Mouse (Mus musculus): ENCODE measurements around the gene Adh6b. TPM values are rescaled to one million over a fixed set of nuclear protein-coding genes. Genes with fewer than 3 reads are reported as not detected.

Adh6b gene
- polyA plus RNA-seq, 1 experiment: not detected

DNA sequence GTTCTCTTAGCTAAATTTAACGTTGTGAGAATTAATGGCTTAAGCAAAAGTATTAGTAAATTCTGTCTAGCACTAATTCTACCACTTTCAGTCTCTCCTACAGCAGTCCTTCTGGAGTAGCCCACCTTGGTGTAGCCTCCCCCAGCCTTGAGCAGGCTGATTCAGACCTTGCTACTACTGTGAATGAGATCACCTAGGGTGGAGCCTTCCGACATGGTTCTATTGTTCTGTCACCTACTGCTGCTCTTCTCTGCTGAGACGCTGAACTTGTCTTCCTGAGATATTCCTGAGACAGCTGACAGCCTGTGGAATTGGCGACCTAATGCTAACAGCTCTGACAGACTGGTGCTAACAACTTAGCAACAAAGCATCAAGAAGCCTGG is 37.1 kb upstream of the Adh6b start:
- no peaks in the 10 kb centered on the region for H3K79me2 ChIP-seq (ENCODE audit: control insufficient read depth, insufficient read depth)
- H3K27me3 ChIP-seq (ENCODE audit: control insufficient read depth, insufficient read depth, insufficient read length): no peaks in the 10 kb centered on the region
- no peak overlapping the region for H3ac ChIP-seq (ENCODE audit: control insufficient read depth, insufficient read length)
- TF ChIP-seq MYOD1 (IDR thresholded peaks at IDR 0.05; ENCODE audit: control insufficient read depth in 1 of 3, insufficient read length in 2 of 3, low read depth in 2 of 3): no peak
- no peak for TF ChIP-seq TCF3 (IDR thresholded peaks at IDR 0.05; ENCODE audit: insufficient read length, low read depth)
- no peak for TF ChIP-seq REST (IDR thresholded peaks at IDR 0.05; ENCODE audit: insufficient read depth, insufficient read length)
- no peak for TF ChIP-seq TCF12 (IDR thresholded peaks at IDR 0.05; ENCODE audit: insufficient read depth, poor library complexity, severe bottlenecking)
- no peak for TF ChIP-seq POLR2AphosphoS2 (IDR thresholded peaks at IDR 0.05; ENCODE audit: insufficient read length, low read depth)
- TF ChIP-seq CEBPB (IDR thresholded peaks at IDR 0.05; ENCODE audit: insufficient read depth, poor library complexity, severe bottlenecking): no peak
- no peak for TF ChIP-seq MAX (IDR thresholded peaks at IDR 0.05; ENCODE audit: low read depth)
- no peak for TF ChIP-seq E2F4 (IDR thresholded peaks at IDR 0.05; ENCODE audit: insufficient read depth)
- no peak for TF ChIP-seq POLR2A (IDR thresholded peaks at IDR 0.05; ENCODE audit: insufficient read length, low read depth)
- TF ChIP-seq USF1 (IDR thresholded peaks at IDR 0.05; ENCODE audit: low read depth): no peak
- TF ChIP-seq MYOG (IDR thresholded peaks at IDR 0.05; ENCODE audit: control insufficient read depth in 1 of 3, insufficient read depth in 1 of 3, insufficient read length in 2 of 3, low read depth in 2 of 3): no peak
- H3K36me3 ChIP-seq (ENCODE audit: control insufficient read depth, insufficient read depth): no peaks in the 10 kb centered on the region
- H3K4me2 ChIP-seq (ENCODE audit: low read depth): no peak overlapping the region
- H3K4me3 ChIP-seq: no peak overlapping the region

- H3K79me2 ChIP-seq (ENCODE audit: control insufficient read depth, insufficient read depth): no peaks in the 10 kb centered on the region
Observed at GRCm38 (mm10) chr3:138305486-138306289, 35.9 kb upstream of the Adh6b start.

DNA sequence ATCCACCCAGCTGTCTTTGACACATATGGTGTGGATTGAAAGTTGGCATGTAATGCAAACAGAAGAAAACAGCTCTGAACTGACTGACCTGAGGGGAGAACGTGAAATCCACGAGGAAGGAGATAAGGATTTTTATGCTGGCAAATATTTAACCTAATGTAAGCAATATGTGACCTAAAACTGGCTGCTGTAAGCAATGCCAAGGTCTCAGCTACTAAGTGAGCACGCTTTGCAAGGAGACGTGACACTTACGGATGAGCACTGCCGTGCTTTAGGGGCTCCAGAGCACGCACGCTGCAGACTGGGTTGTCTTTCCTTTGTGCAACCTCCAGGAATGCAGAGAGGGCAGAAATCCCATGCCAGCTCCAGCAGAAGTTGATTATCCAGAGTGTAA is 35.3 kb upstream of the Adh6b start:
- H3K4me3 ChIP-seq: no peak overlapping the region
- H3K36me3 ChIP-seq (ENCODE audit: control insufficient read depth, insufficient read depth): no peaks in the 10 kb centered on the region
- no peak overlapping the region for H3K4me2 ChIP-seq (ENCODE audit: low read depth)
- TF ChIP-seq SRF (IDR thresholded peaks at IDR 0.05; ENCODE audit: control insufficient read depth, insufficient read length, low read depth) (no peak), POLR2A (IDR thresholded peaks at IDR 0.05; ENCODE audit: insufficient read length, low read depth) (no peak), MAX (IDR thresholded peaks at IDR 0.05; ENCODE audit: low read depth) (no peak), E2F4 (IDR thresholded peaks at IDR 0.05; ENCODE audit: insufficient read depth) (no peak), POLR2AphosphoS2 (IDR thresholded peaks at IDR 0.05; ENCODE audit: insufficient read length, low read depth) (no peak), MYOD1 (IDR thresholded peaks at IDR 0.05; ENCODE audit: control insufficient read depth in 1 of 3, insufficient read length in 2 of 3, low read depth in 2 of 3) (no peak)
- no peaks in the 10 kb centered on the region for H3K27me3 ChIP-seq (ENCODE audit: control insufficient read depth, insufficient read depth, insufficient read length)
- H3ac ChIP-seq (ENCODE audit: control insufficient read depth, insufficient read length): no peak overlapping the region
- H3K79me2 ChIP-seq (ENCODE audit: control insufficient read depth, insufficient read depth): no peaks in the 10 kb centered on the region

More at GRCm38 (mm10) chr3:138305486-138306289, 35.9 kb upstream of the Adh6b start:
- no peak for TF ChIP-seq MYOD1 (IDR thresholded peaks at IDR 0.05; ENCODE audit: control insufficient read depth in 1 of 3, insufficient read length in 2 of 3, low read depth in 2 of 3)
- TF ChIP-seq CEBPB (IDR thresholded peaks at IDR 0.05; ENCODE audit: insufficient read depth, poor library complexity, severe bottlenecking): no peak
- Histone ChIP-seq H3K4me2 (ENCODE audit: low read depth) (no peak overlapping the region), H3K36me3 (ENCODE audit: control insufficient read depth, insufficient read depth) (no peaks in the 10 kb centered on the region), H3K4me3 (no peak overlapping the region), H3ac (ENCODE audit: control insufficient read depth, insufficient read length) (no peak overlapping the region), H3K27me3 (ENCODE audit: control insufficient read depth, insufficient read depth, insufficient read length) (no peaks in the 10 kb centered on the region)

DNA sequence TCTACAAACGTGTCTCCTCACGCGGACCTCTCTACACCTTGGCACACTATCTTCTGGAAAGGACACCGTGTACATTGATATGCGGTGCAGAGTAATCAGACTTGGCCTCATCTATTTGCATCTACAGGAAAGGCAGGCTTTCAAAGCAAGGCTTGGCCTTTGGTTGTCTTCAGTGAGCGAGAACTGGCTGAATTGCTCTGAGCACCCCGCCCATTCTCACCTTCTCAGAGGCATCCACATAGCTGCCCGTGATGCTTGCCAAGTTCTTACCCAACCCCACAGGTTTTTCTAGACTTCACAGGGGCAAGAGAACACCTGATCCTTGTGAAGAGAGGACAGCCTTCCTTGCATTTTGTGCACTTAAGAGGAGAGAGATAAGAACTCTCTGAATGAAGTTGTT is 31.7 kb upstream of the Adh6b start:
- H3K4me2 ChIP-seq (ENCODE audit: low read depth): no peak overlapping the region
- TF ChIP-seq E2F4 (IDR thresholded peaks at IDR 0.05; ENCODE audit: insufficient read depth) (no peak), MYOG (IDR thresholded peaks at IDR 0.05; ENCODE audit: control insufficient read depth in 1 of 3, insufficient read depth in 1 of 3, insufficient read length in 2 of 3, low read depth in 2 of 3) (no peak), CEBPB (IDR thresholded peaks at IDR 0.05; ENCODE audit: insufficient read depth, poor library complexity, severe bottlenecking) (no peak), REST (IDR thresholded peaks at IDR 0.05; ENCODE audit: insufficient read depth, insufficient read length) (no peak), TCF3 (IDR thresholded peaks at IDR 0.05; ENCODE audit: insufficient read length, low read depth) (no peak), POLR2A (IDR thresholded peaks at IDR 0.05; ENCODE audit: insufficient read length, low read depth) (no peak), USF1 (IDR thresholded peaks at IDR 0.05; ENCODE audit: low read depth) (no peak), SRF (IDR thresholded peaks at IDR 0.05; ENCODE audit: control insufficient read depth, insufficient read length, low read depth) (no peak), MAX (IDR thresholded peaks at IDR 0.05; ENCODE audit: low read depth) (no peak)
- no peak overlapping the region for H3ac ChIP-seq (ENCODE audit: control insufficient read depth, insufficient read length)
- no peaks in the 10 kb centered on the region for H3K27me3 ChIP-seq (ENCODE audit: control insufficient read depth, insufficient read depth, insufficient read length)
- no peaks in the 10 kb centered on the region for H3K36me3 ChIP-seq (ENCODE audit: control insufficient read depth, insufficient read depth)
- H3K79me2 ChIP-seq (ENCODE audit: control insufficient read depth, insufficient read depth): no peaks in the 10 kb centered on the region
- no peak overlapping the region for H3K4me3 ChIP-seq

- Histone ChIP-seq H3ac (ENCODE audit: control insufficient read depth, insufficient read length) (no peak overlapping the region), H3K36me3 (ENCODE audit: control insufficient read depth, insufficient read depth) (no peaks in the 10 kb centered on the region), H3K4me3 (no peak overlapping the region), H3K4me2 (ENCODE audit: low read depth) (no peak overlapping the region), H3K27me3 (ENCODE audit: control insufficient read depth, insufficient read depth, insufficient read length) (no peaks in the 10 kb centered on the region), H3K79me2 (ENCODE audit: control insufficient read depth, insufficient read depth) (no peaks in the 10 kb centered on the region)
- TF ChIP-seq E2F4 (IDR thresholded peaks at IDR 0.05; ENCODE audit: insufficient read depth): no peak
- no peak for TF ChIP-seq MYOD1 (IDR thresholded peaks at IDR 0.05; ENCODE audit: control insufficient read depth in 1 of 3, insufficient read length in 2 of 3, low read depth in 2 of 3)
- TF ChIP-seq REST (IDR thresholded peaks at IDR 0.05; ENCODE audit: insufficient read depth, insufficient read length): no peak
- no peak for TF ChIP-seq CEBPB (IDR thresholded peaks at IDR 0.05; ENCODE audit: insufficient read depth, poor library complexity, severe bottlenecking)
Observed at GRCm38 (mm10) chr3:138311015-138311414, 30.6 kb upstream of the Adh6b start.
